Comparison of ENCODE assay signal across 8 mouse cellular contexts in the genomic region with DNA sequence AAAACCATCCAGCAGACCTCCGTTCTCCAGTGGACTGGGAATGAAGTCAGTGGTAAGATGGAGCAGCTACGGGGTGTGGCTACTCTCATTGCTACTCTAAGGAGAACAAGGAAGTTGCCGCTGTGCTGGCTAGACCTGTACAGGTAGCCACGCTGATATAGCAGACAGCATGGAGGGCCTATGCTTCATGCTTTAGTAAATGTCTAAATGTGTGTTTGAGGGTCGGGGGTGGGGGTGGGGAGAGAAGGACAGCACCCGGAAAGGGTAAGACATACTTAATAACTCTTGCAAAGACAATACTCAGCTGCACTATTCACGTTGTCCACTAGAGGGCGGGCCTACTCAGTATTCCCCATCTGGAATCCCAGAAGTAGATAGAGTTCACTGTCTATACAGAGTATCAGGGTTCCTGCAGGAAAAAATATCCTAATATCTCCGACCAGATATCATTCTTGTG. TPM values are rescaled to one million over a fixed set of nuclear protein-coding genes. Genes with fewer than 3 reads are reported as not detected.
A peak's percentile ranks its signal among the peaks of the same experiment; 100 is the strongest.
DNase-seq lines count a peak whose midpoint lies in the region; ATAC-seq lines count a peak whose summit lies in the region.

No protein-coding gene starts in this region.

- 28% methylated on average over 9 of the region's 9 CpGs for WGBS in embryonic facial prominence, embryonic 13.5 days
- WGBS in kidney, embryonic 14.5 days, result 31% methylated on average over 9 of the region's 9 CpGs
- WGBS in limb, embryonic 15.5 days, result 32% methylated on average over 9 of the region's 9 CpGs
- 27% methylated on average over 9 of the region's 9 CpGs for WGBS in stomach, embryonic 16.5 days

- no peaks in the 10 kb centered on the region for H3K27me3 ChIP-seq in embryonic facial prominence, embryonic 13.5 days
- no peaks in the 10 kb centered on the region for H3K27me3 ChIP-seq in kidney, embryonic 14.5 days (ENCODE audit: control insufficient read depth, insufficient read depth, low read length)
- H3K27me3 ChIP-seq in limb, embryonic 15.5 days, result no peaks in the 10 kb centered on the region
- no peaks in the 10 kb centered on the region for H3K27me3 ChIP-seq in stomach, embryonic 16.5 days (ENCODE audit: control insufficient read depth, insufficient read depth, low read length)

- peak; percentile 80 for DNase-seq in CD4-positive, CD25-positive, alpha-beta regulatory T cell, adult 2 months (ENCODE audit: low read depth, low spot score)
- DNase-seq in adrenal gland, postnatal 4 days (ENCODE audit: low spot score in 2 of 2), result peak; percentile 8 to 46
- DNase-seq in heart, adult 9 months (ENCODE audit: low spot score in 2 of 2), result peak; percentile 17 to 59
- DNase-seq in natural killer cell, adult 2 months (ENCODE audit: low spot score in 2 of 2), result peak; percentile 49 to 56

- H3K4me1 ChIP-seq in embryonic facial prominence, embryonic 13.5 days, result no peaks in the 10 kb centered on the region
- H3K4me1 ChIP-seq in kidney, embryonic 14.5 days (ENCODE audit: control insufficient read depth, insufficient read depth, low read length), result no peaks in the 10 kb centered on the region
- peaks cover 7% of the 10 kb centered on the region for H3K4me1 ChIP-seq in limb, embryonic 15.5 days
- no peaks in the 10 kb centered on the region for H3K4me1 ChIP-seq in stomach, embryonic 16.5 days (ENCODE audit: control insufficient read depth, insufficient read depth, low read length)

- H3K9ac ChIP-seq in embryonic facial prominence, embryonic 13.5 days, result no peak overlapping the region
- no peak overlapping the region for H3K9ac ChIP-seq in kidney, embryonic 14.5 days (ENCODE audit: low read depth, low read length)
- H3K9ac ChIP-seq in limb, embryonic 15.5 days, result no peak overlapping the region
- peak overlapping the region; percentile 39 for H3K9ac ChIP-seq in stomach, embryonic 16.5 days (ENCODE audit: low read length)

- ATAC-seq in embryonic facial prominence, embryonic 13.5 days (ENCODE audit: insufficient number of reproducible peaks, insufficient read depth, low FRiP score, low TSS enrichment, low read depth), result no peak
- peak; percentile 63 for ATAC-seq in kidney, embryonic 14.5 days (ENCODE audit: low FRiP score, low TSS enrichment)
- no peak for ATAC-seq in limb, embryonic 15.5 days (ENCODE audit: insufficient number of reproducible peaks, low FRiP score, low TSS enrichment, low read depth)
- ATAC-seq in stomach, embryonic 16.5 days (ENCODE audit: insufficient read depth, low FRiP score), result no peak

- no peak overlapping the region for H3K4me3 ChIP-seq in embryonic facial prominence, embryonic 13.5 days
- H3K4me3 ChIP-seq in kidney, embryonic 14.5 days (ENCODE audit: low read length), result no peak overlapping the region
- H3K4me3 ChIP-seq in limb, embryonic 15.5 days, result no peak overlapping the region
- H3K4me3 ChIP-seq in stomach, embryonic 16.5 days (replicated peaks; ENCODE audit: low read length), result peak overlapping the region; percentile 25; the same call in 1 of the 2 replicates

- H3K4me2 ChIP-seq in embryonic facial prominence, embryonic 13.5 days, result peak overlapping the region; percentile 30
- no peak overlapping the region for H3K4me2 ChIP-seq in kidney, embryonic 14.5 days (replicated peaks; ENCODE audit: low read depth, low read length)
- H3K4me2 ChIP-seq in limb, embryonic 15.5 days, result peak overlapping the region; percentile 14; the same call in 1 of the 2 replicates
- H3K4me2 ChIP-seq in stomach, embryonic 16.5 days (ENCODE audit: low read depth, low read length), result peak overlapping the region; percentile 44

- H3K27ac ChIP-seq in embryonic facial prominence, embryonic 13.5 days, result no peak overlapping the region
- H3K27ac ChIP-seq in kidney, embryonic 14.5 days (ENCODE audit: low read depth, low read length), result no peak overlapping the region
- no peak overlapping the region for H3K27ac ChIP-seq in limb, embryonic 15.5 days
- no peak overlapping the region for H3K27ac ChIP-seq in stomach, embryonic 16.5 days (ENCODE audit: low read length)

- no peaks in the 10 kb centered on the region for H3K9me3 ChIP-seq in embryonic facial prominence, embryonic 13.5 days
- H3K9me3 ChIP-seq in kidney, embryonic 14.5 days (ENCODE audit: control insufficient read depth, low read length), result no peaks in the 10 kb centered on the region
- no peaks in the 10 kb centered on the region for H3K9me3 ChIP-seq in limb, embryonic 15.5 days
- H3K9me3 ChIP-seq in stomach, embryonic 16.5 days (replicated peaks; ENCODE audit: control insufficient read depth, low read length), result no peaks in the 10 kb centered on the region

- H3K36me3 ChIP-seq in embryonic facial prominence, embryonic 13.5 days, result no peaks in the 10 kb centered on the region
- H3K36me3 ChIP-seq in kidney, embryonic 14.5 days (ENCODE audit: control insufficient read depth, insufficient read depth, low read length), result no peaks in the 10 kb centered on the region
- H3K36me3 ChIP-seq in limb, embryonic 15.5 days, result no peaks in the 10 kb centered on the region
- no peaks in the 10 kb centered on the region for H3K36me3 ChIP-seq in stomach, embryonic 16.5 days (ENCODE audit: control insufficient read depth, insufficient read depth, low read length)

RNA-seq across cellular contexts. Expression of a gene that starts 26.4 kb away (rescaled TPM):
- 1 to 10 TPM; 3.9 to 5.7 TPM for total RNA-seq in adrenal gland, postnatal 4 days (2021)
- 7.6 and 7.7 TPM in 2 replicates for polyA plus RNA-seq in embryonic facial prominence, embryonic 13.5 days (2015; fragmentation: Nextera tagmentation; extraction: Ambion mirVana)
- 3.4 and 6.1 TPM in 2 replicates for polyA plus RNA-seq in kidney, embryonic 14.5 days (2014; fragmentation: Nextera tagmentation; extraction: Ambion mirVana)
- polyA plus RNA-seq in limb, embryonic 15.5 days (2015; fragmentation: Nextera tagmentation; extraction: Ambion mirVana), result 7.4 and 7.7 TPM in 2 replicates
- polyA plus RNA-seq in stomach, embryonic 16.5 days (2015; fragmentation: Nextera tagmentation; extraction: Ambion mirVana), result 3.2 and 3.9 TPM in 2 replicates

RNA-seq across cellular contexts. Expression of a gene that starts 40.8 kb away (rescaled TPM):
- total RNA-seq in adrenal gland, postnatal 4 days (2021), result not detected
- not detected in 2 replicates for polyA plus RNA-seq in embryonic facial prominence, embryonic 13.5 days (2015; fragmentation: Nextera tagmentation; extraction: Ambion mirVana)
- polyA plus RNA-seq in kidney, embryonic 14.5 days (2014; fragmentation: Nextera tagmentation; extraction: Ambion mirVana), result not detected in 2 replicates
- polyA plus RNA-seq in limb, embryonic 15.5 days (2015; fragmentation: Nextera tagmentation; extraction: Ambion mirVana), result not detected in 2 replicates
- not detected in 2 replicates for polyA plus RNA-seq in stomach, embryonic 16.5 days (2015; fragmentation: Nextera tagmentation; extraction: Ambion mirVana)

RNA-seq across cellular contexts. Expression of a gene that starts 57.1 kb away (rescaled TPM):
- 10 to 100 TPM; 11.7 to 14.6 TPM for total RNA-seq in adrenal gland, postnatal 4 days (2021)
- 2.6 and 3.7 TPM in 2 replicates for polyA plus RNA-seq in embryonic facial prominence, embryonic 13.5 days (2015; fragmentation: Nextera tagmentation; extraction: Ambion mirVana)
- 3.9 and 5.9 TPM in 2 replicates for polyA plus RNA-seq in kidney, embryonic 14.5 days (2014; fragmentation: Nextera tagmentation; extraction: Ambion mirVana)
- polyA plus RNA-seq in limb, embryonic 15.5 days (2015; fragmentation: Nextera tagmentation; extraction: Ambion mirVana), result 3.2 and 3.3 TPM in 2 replicates
- 2.7 and 3.1 TPM in 2 replicates for polyA plus RNA-seq in stomach, embryonic 16.5 days (2015; fragmentation: Nextera tagmentation; extraction: Ambion mirVana)

Comparison
In these comparisons a context has a peak if more than half of its experiments do, and no peak if none do; other contexts are left out.
1. DNase-seq: peak in every context shown above with its lines; median percentile 80 in CD4-positive, CD25-positive, alpha-beta regulatory T cell, adult 2 months; 52 in natural killer cell, adult 2 months; 38 in heart, adult 9 months; 27 in adrenal gland, postnatal 4 days.